Mouse (Mus musculus): ENCODE data around the gene Vmn2r39. TPM values are rescaled to one million over a fixed set of nuclear protein-coding genes. Genes with fewer than 3 reads are reported as not detected.
"Not testable (repeated sequence)": the region's sequence is repeated elsewhere in the genome, so short reads cannot be mapped to it uniquely, and the experiment has no call there.

The Vmn2r39 gene
- not detected for total RNA-seq (2021)

DNA sequence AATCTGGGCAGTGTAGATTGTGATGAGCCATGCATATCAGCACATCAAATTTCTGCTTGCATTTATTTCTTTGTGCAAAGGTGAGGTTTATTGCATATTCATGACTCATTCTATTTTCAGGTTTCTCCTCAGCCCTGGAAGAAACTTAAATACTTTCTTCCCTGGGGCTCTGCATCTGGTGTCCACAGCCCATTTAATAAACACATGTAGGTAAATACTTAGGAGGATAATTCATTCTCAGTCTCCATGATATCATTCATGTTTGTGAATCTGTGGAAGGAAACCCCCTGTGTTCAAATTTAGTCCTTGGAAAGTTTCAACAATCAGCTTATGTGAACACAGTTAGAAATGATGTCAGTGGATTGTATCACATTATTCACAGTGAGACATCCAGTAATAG is at the start of gene Vmn2r39:
TSS of gene Vmn2r39 (minus strand) at position 101 of the 400 bp plus-strand sequence.
- DNase-seq = not testable (repeated sequence)

- DNase-seq = not testable (repeated sequence)
These were observed 34.8 kb upstream of the Vmn2r39 start for GRCm38 (mm10) chr7:9065353-9065752.

Other genes starting within 250 kb of the Vmn2r39 start
- gene Vmn2r40, start 99.4 kb downstream of the Vmn2r39 start, total RNA-seq (2021) = not detected
- not detected for gene Vmn2r38, start 67.1 kb upstream of the Vmn2r39 start, total RNA-seq (2021)
- not detected for gene Vmn2r37, start 192.9 kb upstream of the Vmn2r39 start, total RNA-seq (2021)

Data from heart, postnatal 4 days (tissue).